Comparison of ENCODE assay signal across 9 mouse cellular contexts in genomic region chr2:104712486-104712809, GRCm38 (mm10). TPM values are rescaled to one million over a fixed set of nuclear protein-coding genes. Genes with fewer than 3 reads are reported as not detected.
DNase-seq lines count a peak whose midpoint lies in the region; ATAC-seq and TF ChIP-seq lines count a peak whose summit lies in the region.
"Had no signal": no experiment of that assay in that cellular context is flagged by ENCODE, and none has a peak within 500 bp of the region (broad histone marks: within the 10 kb centered on the region; RNA-seq: fewer than 3 reads in every experiment).

No protein-coding gene starts in this region.

- TF ChIP-seq POLR2A in heart, adult 2 months (IDR thresholded peaks at IDR 0.05; ENCODE audit: insufficient read depth, low read depth, low read length), result no peak

- no peak for TF ChIP-seq CTCF in heart, adult 2 months (IDR thresholded peaks at IDR 0.05)
- no peak for TF ChIP-seq CTCF in E14TG2a.4 (conservative IDR thresholded peaks at IDR 0.05; ENCODE audit: low read length)

- no peaks in the 10 kb centered on the region for H3K36me3 ChIP-seq in heart, adult 2 months (ENCODE audit: control insufficient read depth, insufficient read depth, low read length)
- H3K36me3 ChIP-seq in E14TG2a.4 (ENCODE audit: insufficient read depth, low read length), result no peaks in the 10 kb centered on the region
- H3K36me3 ChIP-seq in forebrain, embryonic 16.5 days (ENCODE audit: control insufficient read depth, insufficient read depth), result no peaks in the 10 kb centered on the region
- no peaks in the 10 kb centered on the region for H3K36me3 ChIP-seq in liver, embryonic 16.5 days (ENCODE audit: control insufficient read depth, insufficient read depth)

- TF ChIP-seq EP300 in heart, adult 2 months (IDR thresholded peaks at IDR 0.05; ENCODE audit: insufficient read depth, low read depth, low read length), result no peak

- H3K79me2 ChIP-seq in heart, adult 2 months (replicated peaks; ENCODE audit: control insufficient read depth, insufficient read depth, low read length), result no peaks in the 10 kb centered on the region

- peak overlapping the region; percentile 93 for H3K9ac ChIP-seq in heart, adult 2 months (ENCODE audit: low read depth, low read length)
- H3K9ac ChIP-seq in forebrain, embryonic 16.5 days (replicated peaks; ENCODE audit: low read depth, low read length), result peak overlapping the region; percentile 88
- peak overlapping the region; percentile 54 for H3K9ac ChIP-seq in liver, embryonic 16.5 days (ENCODE audit: low read depth, low read length)

- H3K4me2 ChIP-seq in forebrain, embryonic 16.5 days (ENCODE audit: low read length), result peak overlapping the region; percentile 74
- H3K4me2 ChIP-seq in liver, embryonic 16.5 days (ENCODE audit: low read depth, low read length), result peak overlapping the region; percentile 73

- no peak for ATAC-seq in forebrain, embryonic 16.5 days
- 0 out of 2 replicates have a peak, but pooled peaks have one; percentile 11 for ATAC-seq in liver, embryonic 16.5 days (ENCODE audit: low read depth)

- peak overlapping the region; percentile 79 for H3K4me3 ChIP-seq in heart, adult 2 months
- H3K4me3 ChIP-seq in E14TG2a.4 (replicated peaks; ENCODE audit: low read length), result peak overlapping the region; percentile 87
- peak overlapping the region; percentile 77 for H3K4me3 ChIP-seq in forebrain, embryonic 16.5 days (replicated peaks; ENCODE audit: low read length)
- H3K4me3 ChIP-seq in liver, embryonic 16.5 days (ENCODE audit: low read depth, low read length), result peak overlapping the region; percentile 70

- no peaks in the 10 kb centered on the region for H3K4me1 ChIP-seq in heart, adult 2 months (ENCODE audit: control insufficient read depth, insufficient read depth, low read length)
- peaks cover 36% of the 10 kb centered on the region for H3K4me1 ChIP-seq in E14TG2a.4 (replicated peaks; ENCODE audit: low read depth, low read length)
- H3K4me1 ChIP-seq in forebrain, embryonic 16.5 days (replicated peaks; ENCODE audit: control insufficient read depth, insufficient read depth, low read length), result peaks cover 21% of the 10 kb centered on the region
- peaks cover 2% of the 10 kb centered on the region; the same call in 1 of the 2 replicates for H3K4me1 ChIP-seq in liver, embryonic 16.5 days (ENCODE audit: control insufficient read depth, low read depth, low read length)

- DNase-seq in heart, adult 2 months, result no peak
- DNase-seq in heart, adult 18-20 months, result no peak
- no peak for DNase-seq in right cerebral cortex, postnatal 14 days
- DNase-seq in thymus, postnatal 14 days, result no peak
- no peak for DNase-seq in natural killer cell, adult 2 months (ENCODE audit: low spot score in 2 of 2)

- H3K9me3 ChIP-seq in E14TG2a.4 (ENCODE audit: low read length), result no peaks in the 10 kb centered on the region
- H3K9me3 ChIP-seq in forebrain, embryonic 16.5 days (ENCODE audit: control insufficient read depth, low read length), result no peaks in the 10 kb centered on the region
- no peaks in the 10 kb centered on the region for H3K9me3 ChIP-seq in liver, embryonic 16.5 days (replicated peaks; ENCODE audit: control insufficient read depth, low read length)

- peak overlapping the region; percentile 69 for H3K27ac ChIP-seq in heart, adult 2 months
- H3K27ac ChIP-seq in forebrain, embryonic 16.5 days (ENCODE audit: low read length), result peak overlapping the region; percentile 73
- H3K27ac ChIP-seq in liver, embryonic 16.5 days (ENCODE audit: low read length), result no peak overlapping the region

- 3% methylated on average over 7 of the region's 7 CpGs for WGBS in heart, adult 2 months
- WGBS in forebrain, embryonic 16.5 days, result 5% methylated on average over 7 of the region's 7 CpGs
- 4% methylated on average over 7 of the region's 7 CpGs for WGBS in liver, embryonic 16.5 days (ENCODE audit: insufficient replicate concordance)

- intact Hi-C loops in heart, adult 2 months (cut with DNase I), result no loop called here

- no peaks in the 10 kb centered on the region for H3K27me3 ChIP-seq in heart, adult 2 months (ENCODE audit: control insufficient read depth, insufficient read depth, low read length)
- peaks cover 18% of the 10 kb centered on the region for H3K27me3 ChIP-seq in E14TG2a.4 (ENCODE audit: insufficient read depth, low read length)
- H3K27me3 ChIP-seq in forebrain, embryonic 16.5 days (replicated peaks; ENCODE audit: control insufficient read depth, insufficient read depth, low read length), result no peaks in the 10 kb centered on the region
- H3K27me3 ChIP-seq in liver, embryonic 16.5 days (ENCODE audit: control insufficient read depth, insufficient read depth, low read depth, low read length), result peaks cover 26% of the 10 kb centered on the region

RNA-seq across cellular contexts. Expression of gene Tcp11l1, which starts 0.5 kb away (rescaled TPM):
- 1 to 10 TPM; 8.0 to 8.1 TPM for total RNA-seq in heart, adult 2 months (2021)
- 3.0 and 3.6 TPM in 2 replicates for polyA plus RNA-seq in heart, adult 2 months (2012; rRNA removed)
- 1 to 10 TPM; 6.8 to 7.2 TPM for total RNA-seq in heart, adult 18-20 months (2021)
- polyA plus RNA-seq in forebrain, embryonic 16.5 days (2015; fragmentation: Nextera tagmentation; extraction: Ambion mirVana), result 51.0 and 54.0 TPM in 2 replicates
- polyA plus RNA-seq in liver, embryonic 16.5 days (2015; fragmentation: Nextera tagmentation; extraction: Ambion mirVana), result 4.3 and 4.6 TPM in 2 replicates

RNA-seq across cellular contexts. Expression of gene Pin1rt1, which starts 3.7 kb away (rescaled TPM):
- not detected for total RNA-seq in heart, adult 2 months (2021)
- not detected in 2 replicates for polyA plus RNA-seq in heart, adult 2 months (2012; rRNA removed)
- not detected for total RNA-seq in heart, adult 18-20 months (2021)
- 0.18 TPM in 1 of 2 replicates, not detected in the other for polyA plus RNA-seq in forebrain, embryonic 16.5 days (2015; fragmentation: Nextera tagmentation; extraction: Ambion mirVana)
- polyA plus RNA-seq in liver, embryonic 16.5 days (2015; fragmentation: Nextera tagmentation; extraction: Ambion mirVana), result not detected in 2 replicates
- total RNA-seq: gastrocnemius, postnatal 36 days had no signal

RNA-seq across cellular contexts. Expression of gene Depdc7, which starts 30.2 kb away (rescaled TPM):
- 1 to 10 TPM in 1 of 2 experiments, under 1 TPM in 1; 0.89 to 1.4 TPM for total RNA-seq in heart, adult 2 months (2021)
- 0.82 and 0.86 TPM in 2 replicates for polyA plus RNA-seq in heart, adult 2 months (2012; rRNA removed)
- 1 to 10 TPM; 1.6 to 1.8 TPM for total RNA-seq in heart, adult 18-20 months (2021)
- polyA plus RNA-seq in forebrain, embryonic 16.5 days (2015; fragmentation: Nextera tagmentation; extraction: Ambion mirVana), result 1.9 and 2.4 TPM in 2 replicates
- polyA plus RNA-seq in liver, embryonic 16.5 days (2015; fragmentation: Nextera tagmentation; extraction: Ambion mirVana), result 13.0 and 14.0 TPM in 2 replicates
